Mouse (Mus musculus) spleen, adult 2 months (tissue): ENCODE measurements at regions not wholly inside any gene's neighbourhood (a gene's known extent, or its start where the extent isn't known, plus 50 kb on each side); places are given as distances from the start of the nearest gene placed in this dataset.

ENCODE experiments used
- CTCF ChIP-seq: fragments of 200-500 bp; IDR thresholded peaks from 2 replicates; pipeline ENCODE4 v1.5.1; 2011; ENCODE audit warnings: mild to moderate bottlenecking, inconsistent platforms; ENCODE audit not compliant: insufficient read depth, insufficient read length, insufficient replicate concordance; ENCODE audit errors: extremely low read depth
- POLR2A ChIP-seq: fragments of 200-500 bp; IDR thresholded peaks from 2 replicates; pipeline ENCODE4 v1.6.1; 2011; ENCODE audit warnings: low read depth, low read length, inconsistent platforms

GRCm38 (mm10) chr13:73405720-73406629 is 61.0 kb upstream of the Lpcat1 start:
- TF ChIP-seq CTCF (no peak), POLR2A (no peak)
